ENCODE assay signal across 9 mouse cellular contexts in the genomic region with DNA sequence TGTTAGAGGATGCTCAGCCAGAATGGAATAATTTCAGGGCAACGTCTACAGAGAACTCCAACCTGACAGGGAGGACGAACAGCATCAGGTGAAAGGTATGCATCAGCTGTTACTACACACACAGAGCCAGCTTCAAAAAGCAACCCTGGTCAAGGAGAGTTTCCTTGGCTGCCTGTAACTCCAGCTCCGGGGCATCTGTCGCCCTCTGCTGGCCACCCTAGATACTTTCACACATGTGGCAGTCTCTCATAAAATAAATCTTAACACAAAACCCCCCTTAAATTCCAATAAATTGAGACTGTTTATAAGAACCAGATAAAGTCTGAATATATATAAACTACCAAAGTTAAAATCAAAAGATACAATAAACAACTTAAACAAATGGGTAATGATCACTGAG. TPM values are rescaled to one million over a fixed set of nuclear protein-coding genes. Genes with fewer than 3 reads are reported as not detected.
DNase-seq lines count a peak whose midpoint lies in the region; ATAC-seq and TF ChIP-seq lines count a peak whose summit lies in the region.
"Had no signal": no experiment of that assay in that cellular context is flagged by ENCODE, and none has a peak within 500 bp of the region (broad histone marks: within the 10 kb centered on the region; RNA-seq: fewer than 3 reads in every experiment).

No protein-coding gene starts in this region.

- TF ChIP-seq CTCF in kidney, postnatal 0 days (IDR thresholded peaks at IDR 0.05; ENCODE audit: low read depth), result peak; percentile 84

- no peak overlapping the region for H3K4me3 ChIP-seq in kidney, postnatal 0 days (replicated peaks; ENCODE audit: low read depth, low read length)
- H3K4me3 ChIP-seq in kidney, embryonic 14.5 days (ENCODE audit: low read length), result no peak overlapping the region
- H3K4me3 ChIP-seq in limb, embryonic 10.5 days, result no peak overlapping the region

- 0 out of 2 replicates have a peak, but pooled peaks cover 8% of the 10 kb centered on the region for H3K27me3 ChIP-seq in kidney, postnatal 0 days (ENCODE audit: insufficient read depth, low read length)
- no peaks in the 10 kb centered on the region for H3K27me3 ChIP-seq in kidney, embryonic 14.5 days (ENCODE audit: control insufficient read depth, insufficient read depth, low read length)
- peaks cover 35% of the 10 kb centered on the region for H3K27me3 ChIP-seq in limb, embryonic 10.5 days (ENCODE audit: low read depth, poor library complexity, severe bottlenecking)
- no peaks in the 10 kb centered on the region for H3K27me3 ChIP-seq in splenic B cell, adult 2 months (ENCODE audit: control insufficient read depth, insufficient read depth, low read length, poor library complexity, severe bottlenecking)

- no peak for ATAC-seq in CD4-positive, CD25-positive, alpha-beta regulatory T cell, adult 4 months
- no peak for ATAC-seq in kidney, postnatal 0 days (replicated peaks; ENCODE audit: low FRiP score, low read depth)
- ATAC-seq in kidney, embryonic 14.5 days (ENCODE audit: low FRiP score, low TSS enrichment), result no peak

- H3K36me3 ChIP-seq in kidney, postnatal 0 days (ENCODE audit: insufficient read depth, low read length), result no peaks in the 10 kb centered on the region
- no peaks in the 10 kb centered on the region for H3K36me3 ChIP-seq in kidney, embryonic 14.5 days (ENCODE audit: control insufficient read depth, insufficient read depth, low read length)
- H3K36me3 ChIP-seq in limb, embryonic 10.5 days, result no peaks in the 10 kb centered on the region
- H3K36me3 ChIP-seq in splenic B cell, adult 2 months (ENCODE audit: control insufficient read depth, insufficient read depth, low read length, poor library complexity, severe bottlenecking), result no peaks in the 10 kb centered on the region

- peak; percentile 67 for DNase-seq in CD4-positive, CD25-positive, alpha-beta regulatory T cell, adult 2 months (ENCODE audit: low read depth, low spot score)
- DNase-seq in kidney, postnatal 0 days (ENCODE audit: low spot score), result peak; percentile 78
- peak; percentile 38 for DNase-seq in MN1 (ENCODE audit: low spot score)
- peak; percentile 66 for DNase-seq in embryo, embryonic 11 days
- peak; percentile 82 for DNase-seq in limb, embryonic 10.5 days (ENCODE audit: low spot score)
- DNase-seq in splenic B cell, adult 2 months (ENCODE audit: low read depth, low spot score), result peak; percentile 52

- no peaks in the 10 kb centered on the region for H3K4me1 ChIP-seq in kidney, postnatal 0 days (replicated peaks; ENCODE audit: insufficient read depth, low read length)
- no peaks in the 10 kb centered on the region for H3K4me1 ChIP-seq in kidney, embryonic 14.5 days (ENCODE audit: control insufficient read depth, insufficient read depth, low read length)
- no peaks in the 10 kb centered on the region for H3K4me1 ChIP-seq in limb, embryonic 10.5 days

- no peaks in the 10 kb centered on the region for H3K9me3 ChIP-seq in kidney, postnatal 0 days (replicated peaks; ENCODE audit: low read length)
- H3K9me3 ChIP-seq in kidney, embryonic 14.5 days (ENCODE audit: control insufficient read depth, low read length), result no peaks in the 10 kb centered on the region
- no peaks in the 10 kb centered on the region for H3K9me3 ChIP-seq in limb, embryonic 10.5 days (replicated peaks)

- WGBS in kidney, postnatal 0 days, result 1% methylated on average over 4 of the region's 4 CpGs
- 3% methylated on average over 4 of the region's 4 CpGs for WGBS in kidney, embryonic 14.5 days
- 5% methylated on average over 4 of the region's 4 CpGs for WGBS in limb, embryonic 10.5 days

- H3K4me2 ChIP-seq in kidney, postnatal 0 days (ENCODE audit: low read length), result no peak overlapping the region
- H3K4me2 ChIP-seq in kidney, embryonic 14.5 days (replicated peaks; ENCODE audit: low read depth, low read length), result no peak overlapping the region

- no peak overlapping the region for H3K27ac ChIP-seq in kidney, postnatal 0 days
- H3K27ac ChIP-seq in kidney, embryonic 14.5 days (ENCODE audit: low read depth, low read length), result no peak overlapping the region
- H3K27ac ChIP-seq in limb, embryonic 10.5 days, result no peak overlapping the region

- H3K9ac ChIP-seq in kidney, postnatal 0 days (ENCODE audit: low read depth, low read length), result no peak overlapping the region
- H3K9ac ChIP-seq in kidney, embryonic 14.5 days (ENCODE audit: low read depth, low read length), result no peak overlapping the region

RNA-seq across cellular contexts. Expression of gene T, which starts 27.3 kb away (rescaled TPM):
- not detected for polyA plus RNA-seq in CD4-positive, CD25-positive, alpha-beta regulatory T cell, adult 4 months (2017; shearing (Covaris generic))
- 0.17 TPM in 2 replicates for polyA plus RNA-seq in kidney, postnatal 0 days (2015; fragmentation: Nextera tagmentation; extraction: Ambion mirVana)
- polyA plus RNA-seq in kidney, embryonic 14.5 days (2014; fragmentation: Nextera tagmentation; extraction: Ambion mirVana), result 0.31 and 0.33 TPM in 2 replicates
- 0.93 and 1.2 TPM in 2 replicates for polyA plus RNA-seq in limb, embryonic 10.5 days (2016; fragmentation: Nextera tagmentation; extraction: Ambion mirVana)
- polyA plus RNA-seq: gonadal fat pad, adult 2 months had no signal
